Mouse (Mus musculus) spleen, adult 2 months (tissue): Measurements from ENCODE around the gene Card14.

Experiments
- CTCF ChIP-seq: fragments of 200-500 bp; IDR thresholded peaks from 2 replicates; pipeline ENCODE4 v1.5.1; 2011; ENCODE audit warnings: mild to moderate bottlenecking, inconsistent platforms; ENCODE audit not compliant: insufficient read depth, insufficient read length, insufficient replicate concordance; ENCODE audit errors: extremely low read depth
- POLR2A ChIP-seq: fragments of 200-500 bp; IDR thresholded peaks from 2 replicates; pipeline ENCODE4 v1.6.1; 2011; ENCODE audit warnings: low read depth, low read length, inconsistent platforms

DNA sequence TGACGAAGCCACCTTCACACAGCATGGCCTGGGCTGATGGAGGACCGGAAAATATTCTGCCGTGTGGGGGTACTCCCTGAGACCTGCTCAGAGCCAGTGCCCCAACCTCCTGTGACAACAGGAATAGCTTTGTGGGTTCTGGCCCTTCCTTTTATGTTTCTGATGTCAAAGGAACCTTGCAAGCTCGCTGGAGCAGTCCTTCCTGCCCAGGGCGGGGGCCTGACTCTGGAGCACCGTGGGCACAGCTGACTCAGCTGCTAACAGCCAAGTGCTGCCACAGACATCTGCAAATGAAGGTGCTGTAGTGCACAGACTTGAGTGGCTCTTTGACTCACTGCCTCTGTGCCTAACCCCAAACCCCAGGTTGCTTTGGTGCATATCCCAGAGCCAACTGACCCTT lies 37.3 kb downstream of the Card14 start:
- TF ChIP-seq POLR2A (no peak), CTCF (no peak)
